Mouse (Mus musculus) forebrain, postnatal 0 days (tissue): ENCODE measurements around the gene Gm10837. TPM values are rescaled to one million over a fixed set of nuclear protein-coding genes. Genes with fewer than 3 reads are reported as not detected.
A peak's percentile ranks its signal among the peaks of the same experiment; 100 is the strongest.

Source experiments
- ATAC-seq: fragments of 200-750 bp; cut with Nextera tagmentation; 2 replicates; pipeline ENCODE4 v1.8.0; 2017; ENCODE audit warnings: mild to moderate bottlenecking, moderate library complexity
- DNase-seq: peaks from one replicate; pipeline ENCODE4 v3.0.0-alpha.2; 2015
- H3K27ac ChIP-seq: fragments of 300-500 bp; sonication (generic); 2 replicates; pipeline ENCODE4 v1.5.1; 2014; ENCODE audit warnings: low read depth, mild to moderate bottlenecking, antibody characterized with exemption, low read length, moderate library complexity, mixed read lengths
- H3K27me3 ChIP-seq: fragments of 300-500 bp; sonication (generic); 2 replicates; pipeline ENCODE4 v1.6.1; 2014; ENCODE audit warnings: mild to moderate bottlenecking, low read length, mixed read lengths; ENCODE audit not compliant: insufficient read depth
- H3K36me3 ChIP-seq: fragments of 300-500 bp; sonication (generic); 2 replicates; pipeline ENCODE4 v1.6.1; 2014; ENCODE audit warnings: mild to moderate bottlenecking, moderate library complexity; ENCODE audit not compliant: insufficient read depth
- H3K4me1 ChIP-seq: fragments of 300-500 bp; sonication (generic); 2 replicates; pipeline ENCODE4 v1.6.1; 2014; ENCODE audit warnings: antibody characterized with exemption; ENCODE audit not compliant: insufficient read depth
- H3K4me2 ChIP-seq: fragments of 300-500 bp; sonication (generic); 2 replicates; pipeline ENCODE4 v1.6.1; 2014; ENCODE audit warnings: low read depth, mild to moderate bottlenecking, moderate library complexity
- H3K4me3 ChIP-seq: fragments of 300-500 bp; sonication (generic); 2 replicates; pipeline ENCODE4 v1.5.1; 2014; ENCODE audit warnings: low read depth, low read length, mixed read lengths
- H3K9ac ChIP-seq: fragments of 300-500 bp; sonication (generic); 2 replicates; pipeline ENCODE4 v1.6.1; 2014; ENCODE audit warnings: mild to moderate bottlenecking
- H3K9me3 ChIP-seq: fragments of 300-500 bp; sonication (generic); 2 replicates; pipeline ENCODE4 v1.6.1; 2016; ENCODE audit warnings: low read length
- CTCF ChIP-seq: sonication (generic); IDR thresholded peaks from 2 replicates; pipeline ENCODE4 v1.5.1; 2016; ENCODE audit warnings: antibody characterized with exemption, control low read depth, low read depth
- WGBS: fragments of 180-500 bp; shearing (Covaris S2); extraction: QIAGEN DNeasy Blood & Tissue Kit; methylation state at CpG from one replicate; pipeline ENCODE4 v1.1.7; 2014; 5-methylcytosine and 5-hydroxymethylcytosine counted together
- polyA plus RNA-seq: library from polyadenylated mRNA; unstranded; fragments of >200 nt; fragmentation: Nextera tagmentation; extraction: Ambion mirVana; gene quantifications from 2 replicates; pipeline ENCODE4 v1.2.1, GENCODE M21; 2015
- total RNA-seq: library from RNA; depleted of rRNA; stranded (reverse); fragments of >200 nt; gene quantifications from 2 replicates; pipeline ENCODE4 v1.2.3, GENCODE M21; 2014; rRNA removed

Gm10837 gene
- total and polyA plus RNA-seq, 2 experiments from 2014 or later: 0.23 to 1.0 TPM

DNA sequence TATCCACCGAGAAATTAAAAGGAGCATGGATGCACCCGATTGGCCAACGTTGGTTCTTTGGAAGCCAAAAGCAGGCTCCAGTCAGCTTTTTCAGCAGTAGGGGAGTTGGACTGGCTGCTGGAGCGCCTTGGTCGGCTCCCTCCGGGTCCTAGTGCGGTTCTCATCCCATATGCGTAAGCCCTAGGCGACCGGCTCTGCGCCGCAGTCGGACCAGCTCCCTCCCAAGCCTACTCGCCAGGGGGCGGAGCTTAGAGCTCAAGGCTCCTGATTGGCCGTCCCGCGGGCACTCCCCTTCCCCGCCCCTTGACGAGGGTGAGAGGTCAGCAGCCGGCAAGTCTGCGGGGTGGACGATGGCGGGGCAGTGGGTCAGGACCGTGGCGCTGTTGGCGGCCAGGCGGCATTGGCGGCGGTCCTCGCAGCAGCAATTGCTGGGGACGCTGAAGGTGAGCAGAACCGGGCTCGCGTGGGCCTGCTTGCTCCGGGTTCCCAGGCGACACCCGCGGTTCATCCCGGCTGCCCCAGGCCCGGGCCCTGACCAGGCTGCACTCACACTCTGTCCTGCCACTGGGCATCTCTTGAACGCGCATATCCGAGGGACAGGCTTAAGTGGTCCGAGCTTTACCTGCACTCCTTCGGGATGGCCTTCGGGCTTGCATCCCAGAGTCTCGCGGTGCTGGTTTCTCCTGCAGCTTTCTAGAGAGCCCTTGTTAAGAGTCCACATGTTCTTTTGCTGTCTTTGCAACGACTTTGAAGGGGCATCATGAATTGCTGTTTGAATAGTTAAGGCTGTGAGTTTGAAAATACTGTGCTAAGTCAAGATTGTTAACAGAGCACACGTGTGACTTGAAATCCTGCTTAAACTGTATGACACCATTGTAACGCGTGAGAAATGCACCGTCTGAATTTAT is 43.9 kb downstream of the Gm10837 start, which contains the start of gene Pcca:
TSS of gene Pcca (plus strand) at position 308 of the 908 bp plus-strand sequence.
- WGBS: 1% methylated on average over 54 of the region's 54 CpGs
- H3K27ac ChIP-seq: peak within 1 kb of the TSS; percentile 73
- peak within 1 kb of the TSS; percentile 71 for H3K4me3 ChIP-seq
- peak; percentile 100 for ATAC-seq
- peak within 1 kb of the TSS; percentile 75 for H3K4me2 ChIP-seq
- DNase-seq: peak; percentile 95
- no peaks in the 10 kb centered on the region for H3K27me3 ChIP-seq
- peak; percentile 43 for TF ChIP-seq CTCF
- H3K4me1 ChIP-seq: no peaks in the 10 kb centered on the region
- no peaks in the 10 kb centered on the region for H3K36me3 ChIP-seq
- peak within 1 kb of the TSS; percentile 70 for H3K9ac ChIP-seq
- H3K9me3 ChIP-seq: no peaks in the 10 kb centered on the region

DNA sequence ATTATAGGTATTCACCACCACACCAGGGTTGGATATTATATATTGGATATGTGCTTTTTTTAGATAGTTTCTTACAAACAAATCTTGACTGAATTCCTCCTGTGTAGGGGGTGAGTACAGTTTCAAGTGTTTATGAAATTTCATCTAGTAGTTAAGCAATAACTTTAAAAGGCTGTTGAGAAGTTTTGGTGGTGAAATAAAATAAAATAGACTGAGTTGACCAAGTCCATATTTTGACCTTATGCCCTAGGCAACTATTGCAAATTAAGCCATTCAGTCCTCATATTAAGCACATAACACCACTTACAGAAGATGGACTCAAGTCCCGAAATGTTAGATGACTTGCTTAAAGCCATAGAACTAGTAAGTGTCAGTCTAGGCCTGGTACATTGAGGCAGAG is 45.6 kb downstream of the Gm10837 start:
- DNase-seq (no peak), ATAC-seq (no peak)
- no peaks in the 10 kb centered on the region for H3K4me1 ChIP-seq
- no peak overlapping the region for H3K27ac ChIP-seq
- no peak for TF ChIP-seq CTCF
- no peak overlapping the region for H3K4me2 ChIP-seq
- H3K9me3 ChIP-seq: no peaks in the 10 kb centered on the region
- H3K27me3 ChIP-seq: no peaks in the 10 kb centered on the region
- no peak overlapping the region for H3K4me3 ChIP-seq
- H3K36me3 ChIP-seq: no peaks in the 10 kb centered on the region
- no peak overlapping the region for H3K9ac ChIP-seq
- WGBS: 94% methylated on average over 1 of the region's 1 CpGs

Other genes starting within 250 kb of the Gm10837 start
- gene Gm5089, start 39.5 kb upstream of the Gm10837 start, total RNA-seq: 0.33 and 0.38 TPM in 2 replicates
- 0.12 TPM in 1 of 2 replicates, not detected in the other for gene Gm5089, start 39.5 kb upstream of the Gm10837 start, polyA plus RNA-seq
- 13.9 and 22.8 TPM in 2 replicates for gene Zic5, start 24.9 kb upstream of the Gm10837 start, total RNA-seq
- 5.1 and 13.8 TPM in 2 replicates for gene Zic5, start 24.9 kb upstream of the Gm10837 start, polyA plus RNA-seq
- 44.9 and 105 TPM in 2 replicates for gene Zic2, start 15.2 kb upstream of the Gm10837 start, total RNA-seq
- gene Zic2, start 15.2 kb upstream of the Gm10837 start, polyA plus RNA-seq: 9.6 and 16.3 TPM in 2 replicates
- gene Pcca, start 43.7 kb downstream of the Gm10837 start, total RNA-seq: 11.9 and 12.4 TPM in 2 replicates
- 23.8 and 29.4 TPM in 2 replicates for gene Pcca, start 43.7 kb downstream of the Gm10837 start, polyA plus RNA-seq